Mouse (Mus musculus): Measurements from ENCODE around the gene Aloxe3. TPM values are rescaled to one million over a fixed set of nuclear protein-coding genes. Genes with fewer than 3 reads are reported as not detected.

Gene Aloxe3
- polyA plus RNA-seq (2016; fragmentation: Nextera tagmentation; extraction: Ambion mirVana) = 0.47 and 0.89 TPM in 2 replicates

- Histone ChIP-seq H3K4me2 (replicated peaks) (peak within 1 kb of the TSS; percentile 86), H3K36me3 (no peaks in the 10 kb centered on the region), H3K9ac (peak within 1 kb of the TSS; percentile 39), H3K9me3 (no peaks in the 10 kb centered on the region), H3K27ac (peak within 1 kb of the TSS; percentile 76), H3K4me3 (peak within 1 kb of the TSS; percentile 52), H3K27me3 (no peaks in the 10 kb centered on the region), H3K4me1 (peaks cover 19% of the 10 kb centered on the region)
- ATAC-seq (ENCODE audit: insufficient number of reproducible peaks, insufficient read depth, low FRiP score, low TSS enrichment) = no peak
- 2% methylated on average over 3 of the region's 3 CpGs for WGBS
These were observed at the start of gene Aloxe3 for GRCm38 (mm10) chr11:69125852-69125918. Gene Aloxe3 (plus strand): TSS chr11:69125896.

GRCm38 (mm10) chr11:69076572-69076971 lies 49.1 kb upstream of the Aloxe3 start:
- 69% methylated on average over 5 of the region's 5 CpGs for WGBS
- Histone ChIP-seq H3K36me3 (no peaks in the 10 kb centered on the region), H3K9me3 (no peaks in the 10 kb centered on the region), H3K4me1 (peaks cover 11% of the 10 kb centered on the region), H3K27me3 (no peaks in the 10 kb centered on the region), H3K27ac (no peak overlapping the region), H3K4me3 (no peak overlapping the region), H3K4me2 (replicated peaks) (no peak overlapping the region), H3K9ac (no peak overlapping the region)
- ATAC-seq (ENCODE audit: insufficient number of reproducible peaks, insufficient read depth, low FRiP score, low TSS enrichment) = no peak

- 80% methylated on average over 9 of the region's 9 CpGs for WGBS
- Histone ChIP-seq H3K4me2 (replicated peaks) (no peak overlapping the region), H3K9ac (no peak overlapping the region)
These were observed 48.4 kb upstream of the Aloxe3 start for GRCm38 (mm10) chr11:69077316-69077715.

GRCm38 (mm10) chr11:69078041-69078440 lies 47.7 kb upstream of the Aloxe3 start:
- Histone ChIP-seq H3K27me3 (no peaks in the 10 kb centered on the region), H3K4me3 (no peak overlapping the region), H3K27ac (no peak overlapping the region), H3K36me3 (no peaks in the 10 kb centered on the region), H3K9ac (no peak overlapping the region), H3K4me1 (no peaks in the 10 kb centered on the region), H3K4me2 (replicated peaks) (no peak overlapping the region), H3K9me3 (no peaks in the 10 kb centered on the region)
- WGBS = 79% methylated on average over 6 of the region's 6 CpGs
- ATAC-seq (ENCODE audit: insufficient number of reproducible peaks, insufficient read depth, low FRiP score, low TSS enrichment) = no peak

More at GRCm38 (mm10) chr11:69077316-69077715, 48.4 kb upstream of the Aloxe3 start:
- H3K9me3 ChIP-seq = no peaks in the 10 kb centered on the region
- no peaks in the 10 kb centered on the region for H3K36me3 ChIP-seq
- ATAC-seq (ENCODE audit: insufficient number of reproducible peaks, insufficient read depth, low FRiP score, low TSS enrichment) = no peak
- H3K4me3 ChIP-seq = no peak overlapping the region
- H3K27ac ChIP-seq = no peak overlapping the region
- peaks cover 5% of the 10 kb centered on the region for H3K4me1 ChIP-seq
- no peaks in the 10 kb centered on the region for H3K27me3 ChIP-seq

- H3K4me2 ChIP-seq (replicated peaks) = no peak overlapping the region
- H3K4me3 ChIP-seq = no peak overlapping the region
- H3K9me3 ChIP-seq = no peaks in the 10 kb centered on the region
- H3K27ac ChIP-seq = no peak overlapping the region
- H3K36me3 ChIP-seq = no peaks in the 10 kb centered on the region
- no peaks in the 10 kb centered on the region for H3K27me3 ChIP-seq
- no peak overlapping the region for H3K9ac ChIP-seq
- 58% methylated on average over 5 of the region's 5 CpGs for WGBS
- no peak for ATAC-seq (ENCODE audit: insufficient number of reproducible peaks, insufficient read depth, low FRiP score, low TSS enrichment)
- no peaks in the 10 kb centered on the region for H3K4me1 ChIP-seq
These were observed 46.8 kb upstream of the Aloxe3 start for GRCm38 (mm10) chr11:69078805-69079438.

GRCm38 (mm10) chr11:69080102-69080854 lies 45.4 kb upstream of the Aloxe3 start:
- H3K27me3 ChIP-seq = no peaks in the 10 kb centered on the region
- ATAC-seq (ENCODE audit: insufficient number of reproducible peaks, insufficient read depth, low FRiP score, low TSS enrichment) = no peak
- H3K4me2 ChIP-seq (replicated peaks) = no peak overlapping the region
- no peak overlapping the region for H3K4me3 ChIP-seq
- H3K4me1 ChIP-seq = no peaks in the 10 kb centered on the region
- 0 out of 2 replicates have a peak overlapping the region, but pooled peaks have one; percentile 8 for H3K9ac ChIP-seq
- H3K27ac ChIP-seq = no peak overlapping the region
- no peaks in the 10 kb centered on the region for H3K9me3 ChIP-seq
- WGBS = 84% methylated on average over 15 of the region's 15 CpGs
- no peaks in the 10 kb centered on the region for H3K36me3 ChIP-seq

GRCm38 (mm10) chr11:69080855-69081222 lies 44.9 kb upstream of the Aloxe3 start:
- H3K27me3 ChIP-seq = no peaks in the 10 kb centered on the region
- H3K9ac ChIP-seq = no peak overlapping the region
- no peak overlapping the region for H3K4me2 ChIP-seq (replicated peaks)
- H3K4me1 ChIP-seq = no peaks in the 10 kb centered on the region
- ATAC-seq (ENCODE audit: insufficient number of reproducible peaks, insufficient read depth, low FRiP score, low TSS enrichment) = no peak
- 86% methylated on average over 8 of the region's 8 CpGs for WGBS
- H3K9me3 ChIP-seq = no peaks in the 10 kb centered on the region
- no peak overlapping the region for H3K27ac ChIP-seq
- no peaks in the 10 kb centered on the region for H3K36me3 ChIP-seq
- no peak overlapping the region for H3K4me3 ChIP-seq

- Histone ChIP-seq H3K4me2 (replicated peaks) (no peak overlapping the region), H3K9ac (no peak overlapping the region), H3K36me3 (no peaks in the 10 kb centered on the region), H3K9me3 (no peaks in the 10 kb centered on the region), H3K4me3 (no peak overlapping the region), H3K27ac (no peak overlapping the region), H3K27me3 (no peaks in the 10 kb centered on the region), H3K4me1 (no peaks in the 10 kb centered on the region)
- WGBS = 90% methylated on average over 7 of the region's 7 CpGs
- ATAC-seq (ENCODE audit: insufficient number of reproducible peaks, insufficient read depth, low FRiP score, low TSS enrichment) = no peak
These were observed 44.1 kb upstream of the Aloxe3 start for GRCm38 (mm10) chr11:69081613-69082012.

GRCm38 (mm10) chr11:69085608-69086007 lies 40.1 kb upstream of the Aloxe3 start:
- H3K4me2 ChIP-seq (replicated peaks) = no peak overlapping the region
- peaks cover 23% of the 10 kb centered on the region for H3K4me1 ChIP-seq
- H3K27ac ChIP-seq = no peak overlapping the region
- H3K36me3 ChIP-seq = peaks cover 9% of the 10 kb centered on the region
- 66% methylated on average over 6 of the region's 6 CpGs for WGBS
- H3K27me3 ChIP-seq = no peaks in the 10 kb centered on the region
- no peaks in the 10 kb centered on the region for H3K9me3 ChIP-seq
- no peak overlapping the region for H3K9ac ChIP-seq
- no peak for ATAC-seq (ENCODE audit: insufficient number of reproducible peaks, insufficient read depth, low FRiP score, low TSS enrichment)
- H3K4me3 ChIP-seq = no peak overlapping the region

GRCm38 (mm10) chr11:69086390-69086789 lies 39.3 kb upstream of the Aloxe3 start:
- no peak overlapping the region for H3K9ac ChIP-seq
- ATAC-seq (ENCODE audit: insufficient number of reproducible peaks, insufficient read depth, low FRiP score, low TSS enrichment) = no peak
- 65% methylated on average over 6 of the region's 6 CpGs for WGBS

GRCm38 (mm10) chr11:69087082-69087481 lies 38.6 kb upstream of the Aloxe3 start:
- Histone ChIP-seq H3K27me3 (no peaks in the 10 kb centered on the region), H3K4me1 (peaks cover 23% of the 10 kb centered on the region), H3K4me2 (replicated peaks) (no peak overlapping the region; the same call in 1 of the 2 replicates), H3K36me3 (peaks cover 15% of the 10 kb centered on the region), H3K9me3 (no peaks in the 10 kb centered on the region), H3K4me3 (no peak overlapping the region), H3K27ac (peak overlapping the region; percentile 55; the same call in 1 of the 2 replicates), H3K9ac (no peak overlapping the region; the same call in 1 of the 2 replicates)
- ATAC-seq (ENCODE audit: insufficient number of reproducible peaks, insufficient read depth, low FRiP score, low TSS enrichment) = no peak
- WGBS = 34% methylated on average over 4 of the region's 4 CpGs

More at GRCm38 (mm10) chr11:69086390-69086789, 39.3 kb upstream of the Aloxe3 start:
- Histone ChIP-seq H3K27ac (0 out of 2 replicates have a peak overlapping the region, but pooled peaks have one; percentile 17), H3K4me1 (peaks cover 23% of the 10 kb centered on the region), H3K9me3 (no peaks in the 10 kb centered on the region), H3K4me3 (no peak overlapping the region), H3K27me3 (no peaks in the 10 kb centered on the region), H3K4me2 (replicated peaks) (no peak overlapping the region), H3K36me3 (peaks cover 10% of the 10 kb centered on the region)

- Histone ChIP-seq H3K27me3 (no peaks in the 10 kb centered on the region), H3K4me3 (no peak overlapping the region), H3K36me3 (peaks cover 17% of the 10 kb centered on the region), H3K4me1 (peaks cover 23% of the 10 kb centered on the region), H3K4me2 (replicated peaks) (peak overlapping the region; percentile 87), H3K9me3 (no peaks in the 10 kb centered on the region), H3K27ac (peak overlapping the region; percentile 55; the same call in 1 of the 2 replicates), H3K9ac (peak overlapping the region; percentile 98; the same call in 1 of the 2 replicates)
- 62% methylated on average over 2 of the region's 2 CpGs for WGBS
- ATAC-seq (ENCODE audit: insufficient number of reproducible peaks, insufficient read depth, low FRiP score, low TSS enrichment) = no peak
These were observed 38.1 kb upstream of the Aloxe3 start for GRCm38 (mm10) chr11:69087597-69087996.

Measured in embryonic facial prominence, embryonic 12.5 days (tissue).